7 mouse cellular contexts compared by ENCODE assay signal in genomic region chr6:28831011-28831853, GRCm38 (mm10). TPM values are rescaled to one million over a fixed set of nuclear protein-coding genes. Genes with fewer than 3 reads are reported as not detected.
A peak's percentile ranks its signal among the peaks of the same experiment; 100 is the strongest.
DNase-seq lines count a peak whose midpoint lies in the region; ATAC-seq lines count a peak whose summit lies in the region.

TSS of gene Lrrc4 (minus strand) at chr6:28831747.

- H3K9me3 ChIP-seq in embryonic facial prominence, embryonic 10.5 days, result no peaks in the 10 kb centered on the region
- no peaks in the 10 kb centered on the region for H3K9me3 ChIP-seq in hindbrain, embryonic 11.5 days (ENCODE audit: control insufficient read depth, low read length)
- H3K9me3 ChIP-seq in liver, embryonic 13.5 days (replicated peaks), result no peaks in the 10 kb centered on the region

- peaks cover 64% of the 10 kb centered on the region for H3K27me3 ChIP-seq in embryonic facial prominence, embryonic 10.5 days (replicated peaks; ENCODE audit: low read depth, poor library complexity, severe bottlenecking)
- no peaks in the 10 kb centered on the region for H3K27me3 ChIP-seq in hindbrain, embryonic 11.5 days (ENCODE audit: control insufficient read depth, insufficient read depth, low read length)
- peaks cover 54% of the 10 kb centered on the region for H3K27me3 ChIP-seq in liver, embryonic 13.5 days

- 0 out of 2 replicates have a peak, but pooled peaks have one; percentile 2 for ATAC-seq in hindbrain, embryonic 11.5 days (ENCODE audit: low FRiP score)
- no peak for ATAC-seq in liver, embryonic 13.5 days (ENCODE audit: low read depth)

- H3K4me1 ChIP-seq in embryonic facial prominence, embryonic 10.5 days, result peaks cover 35% of the 10 kb centered on the region
- peaks cover 9% of the 10 kb centered on the region; the same call in 1 of the 2 replicates for H3K4me1 ChIP-seq in hindbrain, embryonic 11.5 days (replicated peaks; ENCODE audit: control insufficient read depth, insufficient read depth, low read length)
- H3K4me1 ChIP-seq in liver, embryonic 13.5 days (replicated peaks), result peaks cover 31% of the 10 kb centered on the region

- H3K4me2 ChIP-seq in hindbrain, embryonic 11.5 days (replicated peaks; ENCODE audit: low read depth, low read length), result peak within 1 kb of the TSS; percentile 99
- H3K4me2 ChIP-seq in liver, embryonic 13.5 days, result peak within 1 kb of the TSS; percentile 88

- peak within 1 kb of the TSS; percentile 96 for H3K9ac ChIP-seq in hindbrain, embryonic 11.5 days (ENCODE audit: low read depth, low read length)
- H3K9ac ChIP-seq in liver, embryonic 13.5 days, result peak within 1 kb of the TSS; percentile 49

- no peak for DNase-seq in layer of hippocampus, adult 18-20 months (ENCODE audit: low spot score in 2 of 2)
- no peak for DNase-seq in layer of hippocampus, adult 9-11 months
- peak; percentile 22 for DNase-seq in embryonic facial prominence, embryonic 10.5 days (ENCODE audit: low spot score)
- DNase-seq in hindbrain, embryonic 11.5 days (ENCODE audit: low spot score), result no peak
- no peak for DNase-seq in liver, embryonic 13.5 days
- no peak for DNase-seq in ovary, postnatal 36 days (ENCODE audit: low spot score)
- no peak for DNase-seq in spleen, postnatal 10 days (ENCODE audit: low spot score in 2 of 2)

- H3K36me3 ChIP-seq in embryonic facial prominence, embryonic 10.5 days (replicated peaks), result peaks cover 9% of the 10 kb centered on the region
- H3K36me3 ChIP-seq in hindbrain, embryonic 11.5 days (ENCODE audit: control insufficient read depth, insufficient read depth, low read length), result no peaks in the 10 kb centered on the region
- peaks cover 5% of the 10 kb centered on the region; the same call in 1 of the 2 replicates for H3K36me3 ChIP-seq in liver, embryonic 13.5 days

- 20% methylated on average over 27 of the region's 27 CpGs for WGBS in embryonic facial prominence, embryonic 10.5 days
- WGBS in hindbrain, embryonic 11.5 days, result 21% methylated on average over 27 of the region's 27 CpGs
- whole genome bisulfite sequencing in liver, embryonic 13.5 days (ENCODE audit: insufficient replicate concordance), result 52% methylated on average over 27 of the region's 27 CpGs

- H3K4me3 ChIP-seq in embryonic facial prominence, embryonic 10.5 days, result peak within 1 kb of the TSS; percentile 75
- peak within 1 kb of the TSS; percentile 80 for H3K4me3 ChIP-seq in hindbrain, embryonic 11.5 days (ENCODE audit: low read depth, low read length)
- H3K4me3 ChIP-seq in liver, embryonic 13.5 days (replicated peaks), result peak within 1 kb of the TSS; percentile 62

- H3K27ac ChIP-seq in embryonic facial prominence, embryonic 10.5 days (replicated peaks), result peak within 1 kb of the TSS; percentile 85
- peak within 1 kb of the TSS; percentile 88 for H3K27ac ChIP-seq in hindbrain, embryonic 11.5 days (ENCODE audit: low read depth, low read length)
- H3K27ac ChIP-seq in liver, embryonic 13.5 days, result no peak within 1 kb of the TSS

RNA-seq across cellular contexts. Expression of gene Lrrc4, which starts in this region (rescaled TPM):
- total RNA-seq in layer of hippocampus, adult 18-20 months (2021), result 100 to 1,000 TPM in 1 of 2 experiments, 10 to 100 TPM in 1; 97.7 to 101 TPM
- polyA plus RNA-seq in embryonic facial prominence, embryonic 10.5 days (2016; fragmentation: Nextera tagmentation; extraction: Ambion mirVana), result 0.79 and 0.98 TPM in 2 replicates
- polyA plus RNA-seq in hindbrain, embryonic 11.5 days (2014; fragmentation: Nextera tagmentation; extraction: Ambion mirVana), result 4.5 and 4.7 TPM in 2 replicates
- polyA plus RNA-seq in liver, embryonic 13.5 days (2015; fragmentation: Nextera tagmentation; extraction: Ambion mirVana), result 0.06 and 0.08 TPM in 2 replicates

Comparison
In these comparisons a context has a peak if more than half of its experiments do, and no peak if none do; other contexts are left out.
1. Peak in DNase-seq, H3K4me3 ChIP-seq and H3K27ac ChIP-seq in embryonic facial prominence, embryonic 10.5 days; RNA of the gene not detected or under 1 TPM.